Comparison of ENCODE assay signal across 20 mouse cellular contexts in the genomic region with DNA sequence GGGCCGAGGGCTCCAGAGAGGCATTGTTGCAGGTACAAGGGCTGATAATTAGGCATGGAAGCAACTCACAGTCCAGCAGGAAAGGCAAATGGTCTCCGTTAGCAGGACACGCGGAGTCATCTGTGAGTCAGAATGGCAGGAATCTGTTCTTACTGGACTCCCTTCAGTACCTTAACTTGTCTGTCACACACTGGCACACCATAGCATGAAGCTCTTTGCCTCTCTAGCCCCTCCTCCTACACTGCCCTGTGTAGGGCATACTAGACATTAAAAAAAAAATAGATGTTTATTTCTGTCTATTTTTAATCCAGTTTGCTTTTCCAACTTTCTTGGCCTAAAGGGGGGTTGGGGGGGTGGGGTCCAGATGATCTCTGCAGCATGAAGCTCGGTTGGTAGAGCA.
A peak's percentile ranks its signal among the peaks of the same experiment; 100 is the strongest.
DNase-seq lines count a peak whose midpoint lies in the region; ATAC-seq and TF ChIP-seq lines count a peak whose summit lies in the region.
"Had no signal": no experiment of that assay in that cellular context is flagged by ENCODE, and none has a peak within 500 bp of the region (broad histone marks: within the 10 kb centered on the region; RNA-seq: fewer than 3 reads in every experiment).

No protein-coding gene starts in this region.

- H3K4me3 ChIP-seq in embryonic facial prominence, embryonic 14.5 days (ENCODE audit: low read depth, low read length) = no peak overlapping the region
- no peak overlapping the region for H3K4me3 ChIP-seq in embryonic facial prominence, embryonic 10.5 days
- no peak overlapping the region for H3K4me3 ChIP-seq in hindbrain, embryonic 10.5 days
- H3K4me3 ChIP-seq in limb, embryonic 10.5 days = no peak overlapping the region; the same call in 1 of the 2 replicates
- H3K4me3 ChIP-seq in lung, postnatal 0 days (ENCODE audit: low read depth, low read length) = no peak overlapping the region
- H3K4me3 ChIP-seq in heart, embryonic 10.5 days = no peak overlapping the region
- H3K4me3 ChIP-seq: embryonic facial prominence, embryonic 15.5 days; gastrocnemius, adult 2 months; liver, embryonic 15.5 days; megakaryocyte, embryonic 14.5 days had no signal

- peak; percentile 53; the same call in 1 of the 2 replicates for ATAC-seq in embryonic facial prominence, embryonic 14.5 days (ENCODE audit: low read depth)
- no peak for ATAC-seq in lung, postnatal 0 days

- peaks cover 5% of the 10 kb centered on the region; the same call in 1 of the 2 replicates for H3K4me1 ChIP-seq in embryonic facial prominence, embryonic 14.5 days (ENCODE audit: control insufficient read depth, insufficient read depth, low read length)
- peaks cover 13% of the 10 kb centered on the region for H3K4me1 ChIP-seq in embryonic facial prominence, embryonic 10.5 days
- peaks cover 18% of the 10 kb centered on the region for H3K4me1 ChIP-seq in hindbrain, embryonic 10.5 days (replicated peaks)
- H3K4me1 ChIP-seq in limb, embryonic 10.5 days = peaks cover 34% of the 10 kb centered on the region
- H3K4me1 ChIP-seq in lung, postnatal 0 days (ENCODE audit: insufficient read depth, low read depth, low read length) = no peaks in the 10 kb centered on the region
- H3K4me1 ChIP-seq in heart, embryonic 10.5 days = peaks cover 8% of the 10 kb centered on the region; the same call in 1 of the 2 replicates
- H3K4me1 ChIP-seq: liver, embryonic 15.5 days had no signal

- no peak for TF ChIP-seq CTCF in lung, postnatal 0 days (IDR thresholded peaks at IDR 0.05)

- H3K9ac ChIP-seq in embryonic facial prominence, embryonic 14.5 days (ENCODE audit: low read depth, low read length) = no peak overlapping the region
- no peak overlapping the region for H3K9ac ChIP-seq in lung, postnatal 0 days (replicated peaks; ENCODE audit: low read depth)
- H3K9ac ChIP-seq: embryonic facial prominence, embryonic 15.5 days; liver, embryonic 15.5 days had no signal

- no peak overlapping the region for H3K4me2 ChIP-seq in embryonic facial prominence, embryonic 14.5 days (ENCODE audit: low read depth, low read length)
- H3K4me2 ChIP-seq in lung, postnatal 0 days (replicated peaks; ENCODE audit: low read depth, low read length) = no peak overlapping the region
- H3K4me2 ChIP-seq: embryonic facial prominence, embryonic 15.5 days; liver, embryonic 15.5 days had no signal

- H3K9me3 ChIP-seq in embryonic facial prominence, embryonic 14.5 days (ENCODE audit: control insufficient read depth, low read length) = no peaks in the 10 kb centered on the region
- H3K9me3 ChIP-seq in embryonic facial prominence, embryonic 10.5 days = no peaks in the 10 kb centered on the region
- no peaks in the 10 kb centered on the region for H3K9me3 ChIP-seq in hindbrain, embryonic 10.5 days
- H3K9me3 ChIP-seq in limb, embryonic 10.5 days (replicated peaks) = no peaks in the 10 kb centered on the region
- no peaks in the 10 kb centered on the region for H3K9me3 ChIP-seq in lung, postnatal 0 days (ENCODE audit: low read length)
- H3K9me3 ChIP-seq in heart, embryonic 10.5 days = no peaks in the 10 kb centered on the region
- H3K9me3 ChIP-seq: embryonic facial prominence, embryonic 15.5 days; liver, embryonic 15.5 days had no signal

- WGBS in embryonic facial prominence, embryonic 14.5 days = 58% methylated on average over 5 of the region's 5 CpGs
- WGBS in embryonic facial prominence, embryonic 10.5 days = 51% methylated on average over 5 of the region's 5 CpGs
- 40% methylated on average over 5 of the region's 5 CpGs for WGBS in hindbrain, embryonic 10.5 days
- WGBS in limb, embryonic 10.5 days = 54% methylated on average over 5 of the region's 5 CpGs
- 80% methylated on average over 5 of the region's 5 CpGs for whole genome bisulfite sequencing in lung, postnatal 0 days
- 66% methylated on average over 5 of the region's 5 CpGs for WGBS in heart, embryonic 10.5 days

- no peak for DNase-seq in embryonic facial prominence, embryonic 14.5 days (ENCODE audit: low spot score)
- no peak for DNase-seq in embryonic facial prominence, embryonic 10.5 days (ENCODE audit: low spot score)
- peak; percentile 36 for DNase-seq in 3T3-L1 (ENCODE audit: low read depth, low spot score)
- DNase-seq in hindbrain, embryonic 10.5 days (ENCODE audit: low spot score) = no peak
- no peak for DNase-seq in limb, embryonic 10.5 days (ENCODE audit: low spot score)
- DNase-seq in adrenal gland, postnatal 25 days = no peak
- no peak for DNase-seq in lung, postnatal 0 days (ENCODE audit: low spot score)
- DNase-seq in heart, embryonic 10.5 days (ENCODE audit: low spot score) = no peak
- DNase-seq: adrenal gland, adult 8-10 months; cerebellum, adult 11-12 months; cerebellum, postnatal 36 days; gastrocnemius, adult 2 months; heart, adult 11 months; kidney, adult 8-10 months; kidney, postnatal 36 days; lung, postnatal 14 days; right cerebral cortex, postnatal 14 days had no signal

- no peak overlapping the region for H3K27ac ChIP-seq in embryonic facial prominence, embryonic 14.5 days (replicated peaks; ENCODE audit: low read depth, low read length)
- no peak overlapping the region for H3K27ac ChIP-seq in embryonic facial prominence, embryonic 10.5 days (replicated peaks)
- H3K27ac ChIP-seq in hindbrain, embryonic 10.5 days = peak overlapping the region; percentile 40; the same call in 1 of the 2 replicates
- H3K27ac ChIP-seq in limb, embryonic 10.5 days = peak overlapping the region; percentile 56
- H3K27ac ChIP-seq in lung, postnatal 0 days (ENCODE audit: low read length) = no peak overlapping the region
- H3K27ac ChIP-seq in heart, embryonic 10.5 days = no peak overlapping the region; the same call in 1 of the 2 replicates
- H3K27ac ChIP-seq: embryonic facial prominence, embryonic 15.5 days; gastrocnemius, adult 2 months; liver, embryonic 15.5 days had no signal

- no peaks in the 10 kb centered on the region for H3K27me3 ChIP-seq in embryonic facial prominence, embryonic 14.5 days (replicated peaks; ENCODE audit: control insufficient read depth, insufficient read depth, low read length)
- peaks cover 32% of the 10 kb centered on the region for H3K27me3 ChIP-seq in embryonic facial prominence, embryonic 10.5 days (replicated peaks; ENCODE audit: low read depth, poor library complexity, severe bottlenecking)
- peaks cover 11% of the 10 kb centered on the region; the same call in 1 of the 2 replicates for H3K27me3 ChIP-seq in hindbrain, embryonic 10.5 days (ENCODE audit: insufficient read depth, poor library complexity, severe bottlenecking)
- H3K27me3 ChIP-seq in limb, embryonic 10.5 days (ENCODE audit: low read depth, poor library complexity, severe bottlenecking) = no peaks in the 10 kb centered on the region
- no peaks in the 10 kb centered on the region for H3K27me3 ChIP-seq in lung, postnatal 0 days (replicated peaks; ENCODE audit: insufficient read depth, low read length)
- H3K27me3 ChIP-seq in heart, embryonic 10.5 days (ENCODE audit: insufficient read depth, poor library complexity, severe bottlenecking) = no peaks in the 10 kb centered on the region
- H3K27me3 ChIP-seq: embryonic facial prominence, embryonic 15.5 days; liver, embryonic 15.5 days had no signal

- H3K36me3 ChIP-seq in embryonic facial prominence, embryonic 14.5 days (ENCODE audit: control insufficient read depth, insufficient read depth, low read length) = no peaks in the 10 kb centered on the region
- no peaks in the 10 kb centered on the region for H3K36me3 ChIP-seq in embryonic facial prominence, embryonic 10.5 days (replicated peaks)
- no peaks in the 10 kb centered on the region for H3K36me3 ChIP-seq in hindbrain, embryonic 10.5 days
- H3K36me3 ChIP-seq in limb, embryonic 10.5 days = no peaks in the 10 kb centered on the region
- H3K36me3 ChIP-seq in lung, postnatal 0 days (ENCODE audit: insufficient read depth, low read length) = no peaks in the 10 kb centered on the region
- no peaks in the 10 kb centered on the region for H3K36me3 ChIP-seq in heart, embryonic 10.5 days
- H3K36me3 ChIP-seq: embryonic facial prominence, embryonic 15.5 days; liver, embryonic 15.5 days had no signal

- TF ChIP-seq EP300 in lung, postnatal 0 days (IDR thresholded peaks at IDR 0.05) = no peak

Comparison
In these comparisons a context has a peak if more than half of its experiments do, and no peak if none do; other contexts are left out.
1. H3K27ac ChIP-seq: peak in hindbrain, embryonic 10.5 days (single experiment) and limb, embryonic 10.5 days (single experiment); none in embryonic facial prominence, embryonic 14.5 days (single experiment), embryonic facial prominence, embryonic 10.5 days (single experiment), lung, postnatal 0 days (single experiment) and heart, embryonic 10.5 days (single experiment).